Mouse (Mus musculus): ENCODE data around the gene Wasf2. TPM values are rescaled to one million over a fixed set of nuclear protein-coding genes. Genes with fewer than 3 reads are reported as not detected.

Gene Wasf2
- polyA plus RNA-seq, 1 experiment from 2014 or later, result 42.1 TPM

DNA sequence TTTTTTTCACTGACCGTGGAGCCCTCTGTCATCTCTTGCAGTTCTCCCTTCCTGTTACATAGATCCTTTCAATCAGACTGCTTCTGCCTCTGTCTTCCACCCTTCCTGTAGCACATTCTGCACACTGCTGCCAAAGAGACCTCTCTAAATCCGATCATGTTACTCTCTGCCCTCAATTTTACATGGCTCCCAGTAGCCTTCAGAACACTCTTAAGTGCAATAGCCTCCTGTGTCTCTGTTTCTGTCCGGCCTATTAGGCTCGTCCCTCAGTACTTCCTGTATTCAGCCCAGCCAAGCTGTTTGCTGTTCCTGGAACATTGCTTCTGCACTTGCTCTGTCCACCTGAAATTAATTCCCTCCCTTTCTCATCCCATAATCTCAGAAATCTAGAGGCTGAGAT lies 26.1 kb downstream of the Wasf2 start:
- peaks cover 10% of the 10 kb centered on the region; the same call in 1 of the 2 replicates for H3K36me3 ChIP-seq
- no peak overlapping the region for H3K4me3 ChIP-seq
- no peaks in the 10 kb centered on the region for H3K9me3 ChIP-seq
- WGBS, result 81% methylated on average over 4 of the region's 4 CpGs
- no peak for DNase-seq (ENCODE audit: low spot score)
- no peak overlapping the region for H3K27ac ChIP-seq
- peaks cover 27% of the 10 kb centered on the region for H3K4me1 ChIP-seq (replicated peaks)
- peaks cover 46% of the 10 kb centered on the region for H3K27me3 ChIP-seq (ENCODE audit: insufficient read depth, poor library complexity, severe bottlenecking)

DNA sequence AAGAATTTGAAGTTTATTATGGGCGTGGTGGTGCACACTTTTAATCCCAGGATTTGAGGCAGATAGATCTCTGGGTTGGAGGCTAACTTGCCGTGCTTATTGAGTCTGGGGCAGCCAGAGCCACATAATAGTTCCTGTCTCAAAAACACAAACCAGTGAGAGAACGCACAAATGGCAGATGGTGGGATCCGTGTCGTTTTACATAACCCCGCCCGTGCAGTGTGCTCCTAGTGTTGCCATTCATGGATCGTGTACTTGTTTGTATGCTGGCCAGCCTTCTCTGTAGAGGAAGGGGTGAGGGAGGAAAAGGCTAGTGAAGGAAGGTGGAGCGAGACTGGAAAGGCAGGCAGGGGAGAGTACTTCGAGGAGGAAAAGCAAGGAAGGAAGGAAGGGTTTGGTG lies 26.5 kb downstream of the Wasf2 start:
- DNase-seq (ENCODE audit: low spot score), result no peak
- Histone ChIP-seq H3K4me3 (no peak overlapping the region), H3K27ac (no peak overlapping the region), H3K9me3 (no peaks in the 10 kb centered on the region), H3K27me3 (ENCODE audit: insufficient read depth, poor library complexity, severe bottlenecking) (peaks cover 48% of the 10 kb centered on the region), H3K36me3 (peaks cover 10% of the 10 kb centered on the region; the same call in 1 of the 2 replicates), H3K4me1 (replicated peaks) (peaks cover 27% of the 10 kb centered on the region)
- WGBS, result 84% methylated on average over 10 of the region's 10 CpGs

DNA sequence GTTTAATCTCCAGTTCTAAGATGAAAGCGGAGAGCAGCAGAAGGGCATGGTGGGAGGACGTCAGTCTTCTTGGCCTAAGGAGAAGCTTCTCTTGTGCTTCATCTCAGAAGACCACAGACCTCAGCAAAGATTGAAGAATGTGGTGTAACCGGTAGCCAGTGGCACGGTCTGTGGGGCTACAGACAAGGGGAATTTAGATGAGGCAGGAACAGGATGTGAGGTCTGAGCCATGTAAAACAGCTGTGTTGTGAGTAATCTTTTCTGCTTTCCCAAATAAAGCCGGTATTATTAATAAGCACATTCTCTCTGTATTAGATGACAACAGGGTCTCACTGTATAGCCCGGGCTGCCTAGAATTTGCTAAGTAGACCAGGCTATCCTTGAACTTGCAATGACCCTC lies 28.8 kb downstream of the Wasf2 start:
- Histone ChIP-seq H3K27me3 (ENCODE audit: insufficient read depth, poor library complexity, severe bottlenecking) (peaks cover 60% of the 10 kb centered on the region), H3K36me3 (peaks cover 10% of the 10 kb centered on the region; the same call in 1 of the 2 replicates), H3K9me3 (no peaks in the 10 kb centered on the region), H3K27ac (no peak overlapping the region), H3K4me1 (replicated peaks) (peaks cover 27% of the 10 kb centered on the region), H3K4me3 (no peak overlapping the region)
- WGBS, result 85% methylated on average over 6 of the region's 6 CpGs
- no peak for DNase-seq (ENCODE audit: low spot score)

- Histone ChIP-seq H3K36me3 (peaks cover 10% of the 10 kb centered on the region; the same call in 1 of the 2 replicates), H3K27ac (no peak overlapping the region), H3K4me1 (replicated peaks) (peaks cover 27% of the 10 kb centered on the region), H3K9me3 (no peaks in the 10 kb centered on the region), H3K4me3 (no peak overlapping the region), H3K27me3 (ENCODE audit: insufficient read depth, poor library complexity, severe bottlenecking) (peaks cover 59% of the 10 kb centered on the region)
- DNase-seq (ENCODE audit: low spot score), result no peak
- 49% methylated on average over 4 of the region's 4 CpGs for WGBS
Measured at GRCm38 (mm10) chr4:133159646-133160045, 29.3 kb downstream of the Wasf2 start.

GRCm38 (mm10) chr4:133160211-133160610 lies 29.9 kb downstream of the Wasf2 start:
- Histone ChIP-seq H3K27ac (no peak overlapping the region), H3K4me3 (no peak overlapping the region), H3K36me3 (peaks cover 14% of the 10 kb centered on the region; the same call in 1 of the 2 replicates), H3K9me3 (no peaks in the 10 kb centered on the region), H3K4me1 (replicated peaks) (peaks cover 27% of the 10 kb centered on the region), H3K27me3 (ENCODE audit: insufficient read depth, poor library complexity, severe bottlenecking) (peaks cover 59% of the 10 kb centered on the region)
- DNase-seq (ENCODE audit: low spot score), result no peak
- WGBS, result 82% methylated on average over 8 of the region's 8 CpGs

DNA sequence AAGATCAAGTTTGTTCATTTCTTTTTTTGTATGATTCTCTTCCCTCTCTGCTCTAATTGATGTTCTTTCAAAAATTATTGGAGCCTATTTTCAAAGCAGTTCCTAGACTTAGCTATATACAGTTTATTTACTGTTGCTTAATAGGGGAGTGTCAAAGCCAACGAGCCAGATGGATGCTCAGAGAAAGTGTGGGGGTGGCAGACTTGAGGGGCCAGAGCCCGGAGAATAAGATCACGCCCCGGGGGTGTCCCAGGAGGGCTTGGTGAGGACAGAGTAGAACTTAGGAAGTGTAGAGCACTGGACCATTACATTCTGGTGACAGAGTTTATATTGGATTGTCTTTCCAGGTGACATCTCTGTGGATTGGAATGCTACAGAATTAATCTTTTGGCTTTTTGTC lies 30.5 kb downstream of the Wasf2 start:
- H3K27ac ChIP-seq, result no peak overlapping the region
- no peak for DNase-seq (ENCODE audit: low spot score)
- H3K9me3 ChIP-seq, result no peaks in the 10 kb centered on the region
- 82% methylated on average over 4 of the region's 4 CpGs for WGBS
- peaks cover 15% of the 10 kb centered on the region; the same call in 1 of the 2 replicates for H3K36me3 ChIP-seq
- peaks cover 27% of the 10 kb centered on the region for H3K4me1 ChIP-seq (replicated peaks)
- peaks cover 59% of the 10 kb centered on the region for H3K27me3 ChIP-seq (ENCODE audit: insufficient read depth, poor library complexity, severe bottlenecking)
- no peak overlapping the region for H3K4me3 ChIP-seq

GRCm38 (mm10) chr4:133162196-133162595 lies 31.9 kb downstream of the Wasf2 start:
- Histone ChIP-seq H3K27me3 (ENCODE audit: insufficient read depth, poor library complexity, severe bottlenecking) (peaks cover 46% of the 10 kb centered on the region), H3K36me3 (0 out of 2 replicates have a peak, but pooled peaks cover 16% of the 10 kb centered on the region), H3K4me1 (replicated peaks) (peaks cover 19% of the 10 kb centered on the region), H3K9me3 (no peaks in the 10 kb centered on the region), H3K27ac (no peak overlapping the region), H3K4me3 (no peak overlapping the region)
- 82% methylated on average over 6 of the region's 6 CpGs for WGBS
- no peak for DNase-seq (ENCODE audit: low spot score)

- Histone ChIP-seq H3K27me3 (ENCODE audit: insufficient read depth, poor library complexity, severe bottlenecking) (peaks cover 14% of the 10 kb centered on the region), H3K4me1 (replicated peaks) (0 out of 2 replicates have a peak, but pooled peaks cover 4% of the 10 kb centered on the region), H3K4me3 (no peak overlapping the region), H3K36me3 (peaks cover 19% of the 10 kb centered on the region; the same call in 1 of the 2 replicates), H3K27ac (no peak overlapping the region), H3K9me3 (no peaks in the 10 kb centered on the region)
- 94% methylated on average over 9 of the region's 9 CpGs for WGBS
- DNase-seq (ENCODE audit: low spot score), result no peak
Measured at GRCm38 (mm10) chr4:133166773-133167172, 36.5 kb downstream of the Wasf2 start.

GRCm38 (mm10) chr4:133169237-133170055 lies 39.1 kb downstream of the Wasf2 start:
- H3K9me3 ChIP-seq, result no peaks in the 10 kb centered on the region
- H3K27ac ChIP-seq, result no peak overlapping the region
- 88% methylated on average over 10 of the region's 10 CpGs for WGBS
- no peaks in the 10 kb centered on the region for H3K27me3 ChIP-seq (ENCODE audit: insufficient read depth, poor library complexity, severe bottlenecking)
- H3K4me1 ChIP-seq (replicated peaks), result 0 out of 2 replicates have a peak, but pooled peaks cover 8% of the 10 kb centered on the region
- H3K4me3 ChIP-seq, result no peak overlapping the region
- peaks cover 20% of the 10 kb centered on the region; the same call in 1 of the 2 replicates for H3K36me3 ChIP-seq
- no peak for DNase-seq (ENCODE audit: low spot score)

DNA sequence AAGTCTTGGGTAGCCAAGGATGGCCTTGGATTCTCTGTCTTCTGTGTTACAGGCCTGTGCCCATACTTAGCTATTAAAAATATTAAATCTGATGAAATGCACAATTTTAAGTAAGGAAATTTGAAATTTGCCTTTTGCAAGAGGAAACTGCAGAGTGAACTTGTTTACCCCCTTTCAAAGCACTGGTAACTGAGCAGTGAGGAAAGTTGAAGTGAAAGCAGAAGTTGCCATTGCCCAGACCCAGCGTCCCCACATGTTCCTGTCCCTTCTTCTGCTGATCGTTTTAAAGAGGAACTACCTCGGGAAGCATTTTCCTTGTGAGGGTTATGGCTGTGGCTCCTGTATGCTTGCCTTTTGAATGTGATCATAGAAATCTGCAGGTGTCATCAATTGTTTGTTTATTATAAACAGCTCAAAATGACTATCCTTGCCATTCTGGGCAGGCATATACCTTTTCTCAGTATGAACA lies 39.8 kb downstream of the Wasf2 start:
- Histone ChIP-seq H3K9me3 (no peaks in the 10 kb centered on the region), H3K27me3 (ENCODE audit: insufficient read depth, poor library complexity, severe bottlenecking) (no peaks in the 10 kb centered on the region), H3K27ac (no peak overlapping the region), H3K4me1 (replicated peaks) (0 out of 2 replicates have a peak, but pooled peaks cover 8% of the 10 kb centered on the region), H3K4me3 (no peak overlapping the region), H3K36me3 (peaks cover 17% of the 10 kb centered on the region; the same call in 1 of the 2 replicates)
- 91% methylated on average over 3 of the region's 3 CpGs for WGBS
- no peak for DNase-seq (ENCODE audit: low spot score)

DNA sequence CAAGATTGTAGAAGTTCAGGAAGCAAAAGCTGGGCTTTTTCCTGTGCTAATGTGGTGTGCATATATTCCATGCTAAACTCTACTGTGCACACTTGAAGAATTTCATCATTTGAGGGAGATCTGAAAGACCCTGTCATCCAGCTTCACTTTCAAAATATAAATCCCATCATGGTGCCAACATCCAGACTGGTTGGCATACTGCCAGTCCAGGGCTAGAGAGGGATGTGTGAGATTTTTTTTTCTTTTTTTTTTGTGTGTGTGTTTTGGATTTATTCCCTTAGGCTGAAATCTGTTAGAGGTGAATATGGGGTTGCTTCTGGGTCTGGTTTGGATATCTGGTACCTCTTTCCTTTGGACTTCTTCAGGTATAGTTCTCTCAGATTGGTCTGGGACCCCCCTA lies 40.3 kb downstream of the Wasf2 start:
- no peaks in the 10 kb centered on the region for H3K9me3 ChIP-seq
- no peak for DNase-seq (ENCODE audit: low spot score)
- no peak overlapping the region for H3K4me3 ChIP-seq
- H3K27me3 ChIP-seq (ENCODE audit: insufficient read depth, poor library complexity, severe bottlenecking), result no peaks in the 10 kb centered on the region
- peaks cover 12% of the 10 kb centered on the region for H3K4me1 ChIP-seq (replicated peaks)
- H3K36me3 ChIP-seq, result peaks cover 14% of the 10 kb centered on the region; the same call in 1 of the 2 replicates
- no peak overlapping the region for H3K27ac ChIP-seq

DNA sequence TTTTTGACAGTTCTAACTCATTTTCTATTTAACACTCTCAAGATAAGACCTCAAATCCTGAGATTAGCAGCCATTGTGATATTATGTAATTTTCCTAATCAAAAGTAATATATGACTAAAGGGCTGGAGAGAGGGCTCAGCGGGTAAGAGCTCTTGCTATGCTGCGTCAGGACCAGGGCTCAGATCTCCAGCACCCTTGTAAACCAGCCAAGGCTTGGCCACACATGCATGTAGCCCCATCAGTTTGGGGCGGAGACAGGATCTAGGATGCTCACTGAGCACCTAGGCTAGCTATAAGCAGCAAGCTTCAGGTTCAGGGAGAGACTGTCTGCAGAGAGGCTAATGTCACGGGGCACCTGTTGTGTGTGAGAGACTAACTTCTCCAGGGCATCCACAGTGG lies 42.1 kb downstream of the Wasf2 start:
- Histone ChIP-seq H3K36me3 (peaks cover 19% of the 10 kb centered on the region), H3K4me1 (replicated peaks) (peaks cover 29% of the 10 kb centered on the region), H3K27ac (no peak overlapping the region), H3K27me3 (ENCODE audit: insufficient read depth, poor library complexity, severe bottlenecking) (no peaks in the 10 kb centered on the region), H3K4me3 (no peak overlapping the region), H3K9me3 (no peaks in the 10 kb centered on the region)
- no peak for DNase-seq (ENCODE audit: low spot score)
- 94% methylated on average over 4 of the region's 4 CpGs for WGBS

DNA sequence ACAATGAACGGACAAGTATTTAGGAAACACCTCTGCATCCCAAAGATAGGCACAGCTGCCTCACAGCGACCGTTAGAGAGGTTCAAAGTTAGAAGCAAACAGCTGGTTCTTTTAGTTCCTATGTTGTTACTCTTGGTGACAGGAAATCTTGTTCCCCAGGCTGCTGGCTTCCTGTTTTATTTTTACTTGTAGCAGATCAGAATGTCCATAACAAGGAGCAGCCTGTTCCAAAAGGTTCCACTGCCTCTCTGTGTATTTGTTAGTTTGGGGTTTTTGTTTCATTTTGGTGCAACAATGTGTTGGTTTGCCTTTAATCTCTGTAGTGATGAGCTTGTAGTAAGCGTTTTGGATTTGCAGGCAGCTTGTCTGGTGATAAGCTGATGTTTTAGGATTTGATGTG lies 44.1 kb downstream of the Wasf2 start:
- no peak overlapping the region for H3K27ac ChIP-seq
- H3K9me3 ChIP-seq, result no peaks in the 10 kb centered on the region
- whole genome bisulfite sequencing, result 75% methylated on average over 4 of the region's 4 CpGs
- no peak overlapping the region for H3K4me3 ChIP-seq
- no peaks in the 10 kb centered on the region for H3K27me3 ChIP-seq (ENCODE audit: insufficient read depth, poor library complexity, severe bottlenecking)
- no peak for DNase-seq (ENCODE audit: low spot score)
- peaks cover 35% of the 10 kb centered on the region for H3K36me3 ChIP-seq
- H3K4me1 ChIP-seq (replicated peaks), result peaks cover 31% of the 10 kb centered on the region

All from hindbrain, embryonic 10.5 days (tissue).